Mouse (Mus musculus) 416B (cell line): ENCODE data around the gene Irf1.
A peak's percentile ranks its signal among the peaks of the same experiment; 100 is the strongest.

Experiments used
- DNase-seq: peaks from one replicate; pipeline ENCODE4 v3.0.0; 2011; ENCODE audit warnings: low read depth

Irf1 gene

GRCm38 (mm10) chr11:53783288-53783687, 13.5 kb downstream of the Irf1 start:
- DNase-seq, result no peak

GRCm38 (mm10) chr11:53785311-53785936, 15.6 kb downstream of the Irf1 start:
- DNase-seq, result peak; percentile 49

GRCm38 (mm10) chr11:53786058-53787031, 16.5 kb downstream of the Irf1 start:
- peak; percentile 89 for DNase-seq

GRCm38 (mm10) chr11:53788196-53788595, 18.4 kb downstream of the Irf1 start:
- no peak for DNase-seq

GRCm38 (mm10) chr11:53789277-53789676, 19.5 kb downstream of the Irf1 start:
- no peak for DNase-seq

- peak; percentile 45 for DNase-seq
Measured at GRCm38 (mm10) chr11:53792986-53793385, 23.2 kb downstream of the Irf1 start.

GRCm38 (mm10) chr11:53794015-53794414, 24.2 kb downstream of the Irf1 start:
- DNase-seq, result peak; percentile 77

GRCm38 (mm10) chr11:53794671-53795557, 25.1 kb downstream of the Irf1 start:
- peak; percentile 100 for DNase-seq

- DNase-seq, result peak; percentile 59
Measured at GRCm38 (mm10) chr11:53795813-53796212, 26.0 kb downstream of the Irf1 start.

GRCm38 (mm10) chr11:53796409-53797151, 26.8 kb downstream of the Irf1 start:
- no peak for DNase-seq

GRCm38 (mm10) chr11:53797386-53797920, 27.6 kb downstream of the Irf1 start:
- no peak for DNase-seq

- no peak for DNase-seq
Measured at GRCm38 (mm10) chr11:53798041-53798711, 28.4 kb downstream of the Irf1 start.

- DNase-seq, result no peak
Measured at GRCm38 (mm10) chr11:53800036-53800435, 30.2 kb downstream of the Irf1 start.

GRCm38 (mm10) chr11:53800975-53801374, 31.2 kb downstream of the Irf1 start:
- no peak for DNase-seq

- peak; percentile 72 for DNase-seq
Measured at GRCm38 (mm10) chr11:53803093-53803492, 33.3 kb downstream of the Irf1 start.

GRCm38 (mm10) chr11:53803494-53803893, 33.7 kb downstream of the Irf1 start:
- no peak for DNase-seq

GRCm38 (mm10) chr11:53804569-53805344, 34.9 kb downstream of the Irf1 start:
- no peak for DNase-seq

- peak; percentile 34 for DNase-seq
Measured at GRCm38 (mm10) chr11:53805786-53806185, 36.0 kb downstream of the Irf1 start.

- no peak for DNase-seq
Measured at GRCm38 (mm10) chr11:53809354-53809753, 39.5 kb downstream of the Irf1 start.

GRCm38 (mm10) chr11:53810156-53810555, 40.3 kb downstream of the Irf1 start:
- peak; percentile 37 for DNase-seq
